Mouse (Mus musculus) kidney, adult 2 months (tissue): ENCODE data around the gene Mapk3. TPM values are rescaled to one million over a fixed set of nuclear protein-coding genes. Genes with fewer than 3 reads are reported as not detected.
"Not testable (repeated sequence)": the region's sequence is repeated elsewhere in the genome, so short reads cannot be mapped to it uniquely, and the experiment has no call there.

ENCODE experiments used
- DNase-seq: peaks from one replicate; pipeline ENCODE4 v3.0.0; 2021
- H3K27ac ChIP-seq: fragments of 200-500 bp; 2 replicates; pipeline ENCODE4 v1.5.1; 2012; ENCODE audit warnings: low read depth, low read length, control low read depth, inconsistent platforms; ENCODE audit not compliant: insufficient read depth
- H3K27me3 ChIP-seq: fragments of 200-500 bp; replicated peaks from 2 replicates; pipeline ENCODE4 v1.6.1; 2012; ENCODE audit warnings: mild to moderate bottlenecking, moderate library complexity, low read length, inconsistent platforms; ENCODE audit not compliant: control insufficient read depth, insufficient read depth
- H3K36me3 ChIP-seq: fragments of 200-500 bp; 2 replicates; pipeline ENCODE4 v1.6.1; 2012; ENCODE audit warnings: mild to moderate bottlenecking, moderate library complexity, low read length, inconsistent platforms; ENCODE audit not compliant: control insufficient read depth, insufficient read depth
- H3K4me1 ChIP-seq: fragments of 200-500 bp; 2 replicates; pipeline ENCODE4 v1.6.1; 2011; ENCODE audit warnings: low read length; ENCODE audit not compliant: control insufficient read depth, insufficient read depth
- H3K4me3 ChIP-seq: fragments of 200-500 bp; 2 replicates; pipeline ENCODE4 v1.5.1; 2011; ENCODE audit warnings: mild to moderate bottlenecking, low read depth, low read length, control low read depth; ENCODE audit not compliant: insufficient read depth
- CTCF ChIP-seq: fragments of 200-500 bp; conservative IDR thresholded peaks from 2 replicates; pipeline ENCODE4 v1.5.1; 2011; ENCODE audit warnings: low read depth, mild to moderate bottlenecking, control low read depth, low read length, moderate library complexity, mixed read lengths; ENCODE audit not compliant: insufficient read depth, insufficient read length
- POLR2A ChIP-seq: fragments of 200-500 bp; IDR thresholded peaks from one replicate; pipeline ENCODE4 v1.6.1; 2011; ENCODE audit warnings: low read depth, low read length, control low read depth
- WGBS: fragments of 180-500 bp; shearing (Covaris S2); methylation state at CpG from one replicate; pipeline ENCODE4 v1.1.7; 2018; 5-methylcytosine and 5-hydroxymethylcytosine counted together
- polyA plus RNA-seq: library from polyadenylated mRNA; depleted of rRNA; stranded (reverse); fragments of >200 nt; gene quantifications from 2 replicates; pipeline ENCODE4 v1.2.3, GENCODE M21; 2012

The Mapk3 gene
- polyA plus RNA-seq, 1 experiment, result 210 TPM

DNA sequence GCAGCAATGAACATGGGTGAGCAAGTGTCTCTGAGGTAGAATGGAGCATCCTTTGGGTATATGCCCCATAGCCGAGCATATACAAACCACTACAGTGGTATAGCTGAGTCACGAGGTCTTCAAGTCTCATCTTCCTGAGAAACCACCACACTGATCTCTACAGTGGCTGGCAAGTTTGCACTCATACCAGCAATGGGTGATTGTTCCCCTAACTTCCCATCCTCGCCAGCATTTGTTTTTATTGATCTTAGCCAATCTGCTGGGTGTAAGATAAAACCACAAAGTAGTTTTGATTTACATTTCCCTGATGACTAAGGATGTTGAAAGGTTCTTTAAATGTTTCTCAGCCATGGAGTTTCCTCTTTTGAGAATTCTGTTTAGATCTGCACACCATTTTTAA lies 34.3 kb upstream of the Mapk3 start:
- Histone ChIP-seq H3K27ac (no peak overlapping the region), H3K36me3 (no peaks in the 10 kb centered on the region), H3K4me1 (no peaks in the 10 kb centered on the region), H3K4me3 (no peak overlapping the region), H3K27me3 (no peaks in the 10 kb centered on the region)
- DNase-seq, result no peak
- TF ChIP-seq POLR2A, result no peak
- TF ChIP-seq CTCF, result no peak
- WGBS, result 60% methylated on average over 3 of the region's 3 CpGs

- Histone ChIP-seq H3K4me1 (no peaks in the 10 kb centered on the region), H3K27ac (no peak overlapping the region), H3K27me3 (no peaks in the 10 kb centered on the region), H3K36me3 (no peaks in the 10 kb centered on the region), H3K4me3 (no peak overlapping the region)
- DNase-seq, result no peak
- no peak for TF ChIP-seq CTCF
- TF ChIP-seq POLR2A, result no peak
- 76% methylated on average over 5 of the region's 5 CpGs for WGBS
These were observed 33.7 kb upstream of the Mapk3 start for GRCm38 (mm10) chr7:126725667-126726066.

DNA sequence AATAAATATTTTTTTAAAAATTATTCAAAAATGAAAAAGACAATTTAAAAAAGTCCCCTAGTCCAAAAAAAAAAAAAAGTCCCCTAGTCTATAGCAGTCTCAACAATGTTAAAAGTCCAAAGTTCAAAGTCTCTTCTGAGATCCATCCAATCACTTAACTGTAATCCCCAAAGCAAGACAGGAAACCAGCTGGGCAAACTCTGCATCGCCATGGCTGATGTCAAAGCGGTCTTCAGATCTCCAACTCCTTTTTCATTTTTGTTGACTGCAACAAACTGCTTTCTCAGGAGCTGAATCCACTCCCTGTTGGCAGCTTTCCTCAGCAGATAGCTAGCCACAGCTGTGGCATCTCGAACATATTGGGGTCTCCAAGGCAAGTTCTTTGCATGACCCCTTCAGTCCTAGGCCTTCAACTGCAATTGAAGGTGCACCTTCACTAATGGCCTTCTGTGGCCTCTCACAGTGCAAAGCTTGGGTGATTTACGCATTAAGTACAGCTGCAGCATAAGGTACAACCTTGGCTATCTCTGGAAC lies 29.1 kb upstream of the Mapk3 start:
- H3K4me1 ChIP-seq, H3K4me3 ChIP-seq, H3K27me3 ChIP-seq, DNase-seq, H3K27ac ChIP-seq, H3K36me3 ChIP-seq: not testable (repeated sequence)
- 62% methylated on average over 4 of the region's 4 CpGs for WGBS

DNA sequence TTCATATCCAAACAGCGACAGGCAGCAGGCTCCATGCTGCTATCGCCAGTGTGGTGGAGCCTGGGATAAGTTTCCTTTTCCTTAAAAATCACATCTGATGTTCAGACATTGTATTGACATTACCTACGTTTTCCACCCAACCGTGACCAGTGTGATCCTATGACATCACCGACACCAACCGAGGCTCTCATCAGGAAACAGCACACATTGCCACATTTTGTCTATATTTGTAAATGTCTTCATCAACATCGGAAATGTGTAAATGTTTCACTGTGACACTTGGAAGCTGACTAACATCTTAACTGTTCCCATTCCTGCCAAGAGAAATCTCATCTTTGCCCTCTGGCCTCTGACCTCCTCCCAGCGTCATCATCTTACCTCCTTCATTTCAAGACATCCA lies 23.3 kb upstream of the Mapk3 start:
- 66% methylated on average over 8 of the region's 8 CpGs for WGBS
- no peak for DNase-seq

DNA sequence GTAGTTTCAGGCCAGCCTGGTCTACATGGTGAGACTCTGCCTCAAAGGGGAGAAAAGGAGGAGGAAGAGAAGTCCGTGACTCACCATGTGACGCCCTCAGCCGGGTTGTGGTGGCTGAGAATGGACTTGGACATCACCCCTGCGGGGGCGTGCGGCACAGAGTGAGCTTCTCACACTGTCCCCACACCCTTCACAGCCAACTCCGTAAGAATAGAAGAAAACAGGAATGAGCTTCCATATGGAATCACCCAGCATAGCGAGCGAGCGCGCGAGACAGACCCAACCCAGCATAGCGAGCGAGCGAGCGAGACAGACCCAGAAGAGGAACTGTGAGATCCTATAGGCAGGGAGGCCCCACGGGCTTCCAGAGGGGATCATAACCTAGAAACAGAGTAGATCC lies 19.9 kb upstream of the Mapk3 start:
- TF ChIP-seq POLR2A, result no peak
- no peak for TF ChIP-seq CTCF
- Histone ChIP-seq H3K4me1 (no peaks in the 10 kb centered on the region), H3K36me3 (no peaks in the 10 kb centered on the region), H3K27me3 (no peaks in the 10 kb centered on the region), H3K4me3 (no peak overlapping the region), H3K27ac (no peak overlapping the region)
- WGBS, result 72% methylated on average over 17 of the region's 17 CpGs
- no peak for DNase-seq

More for the DNA sequence above, 23.3 kb upstream of the Mapk3 start:
- TF ChIP-seq POLR2A, result no peak
- no peak for TF ChIP-seq CTCF
- Histone ChIP-seq H3K27me3 (no peaks in the 10 kb centered on the region), H3K4me1 (no peaks in the 10 kb centered on the region), H3K4me3 (no peak overlapping the region), H3K27ac (no peak overlapping the region), H3K36me3 (no peaks in the 10 kb centered on the region)

DNA sequence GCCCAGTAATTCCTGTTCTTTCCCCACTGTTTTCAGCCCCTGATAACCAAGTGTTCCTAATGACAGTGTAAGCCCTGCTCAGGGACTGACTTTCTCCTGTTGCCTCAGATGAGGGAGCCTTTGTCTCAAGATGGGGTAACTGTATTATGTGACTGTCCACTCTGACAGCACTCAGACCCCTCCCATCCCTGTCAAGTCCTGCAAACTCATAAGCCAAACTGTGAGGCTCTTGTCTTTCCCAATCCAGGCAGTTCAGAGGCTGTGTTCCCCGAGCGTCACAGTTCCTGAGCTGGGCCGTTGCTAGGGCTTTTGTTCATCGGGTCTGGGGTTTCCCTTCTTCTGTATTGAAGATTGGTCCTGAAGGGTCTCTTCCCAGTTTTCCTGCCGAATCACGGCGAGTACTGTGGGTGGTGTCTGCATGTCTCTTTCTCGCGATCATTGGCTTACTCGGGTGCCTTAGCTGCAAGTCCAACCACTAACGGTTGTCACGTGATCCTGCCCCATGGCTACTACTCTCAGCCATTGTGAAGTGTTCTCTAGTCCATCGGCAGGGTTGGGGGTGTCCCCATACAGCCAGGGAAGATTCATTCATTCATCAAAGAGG lies 19.2 kb upstream of the Mapk3 start:
- Histone ChIP-seq H3K27me3 (no peaks in the 10 kb centered on the region), H3K4me3 (no peak overlapping the region), H3K4me1 (no peaks in the 10 kb centered on the region), H3K36me3 (no peaks in the 10 kb centered on the region), H3K27ac (no peak overlapping the region)
- no peak for DNase-seq
- TF ChIP-seq POLR2A, result no peak
- 83% methylated on average over 13 of the region's 13 CpGs for WGBS

GRCm38 (mm10) chr7:126740977-126741376 lies 18.4 kb upstream of the Mapk3 start:
- no peak for TF ChIP-seq POLR2A
- TF ChIP-seq CTCF, result no peak
- no peaks in the 10 kb centered on the region for H3K4me1 ChIP-seq
- no peak for DNase-seq
- no peaks in the 10 kb centered on the region for H3K36me3 ChIP-seq
- no peaks in the 10 kb centered on the region for H3K27me3 ChIP-seq
- WGBS, result 65% methylated on average over 5 of the region's 5 CpGs
- no peak overlapping the region for H3K4me3 ChIP-seq
- no peak overlapping the region for H3K27ac ChIP-seq
